Mouse (Mus musculus): ENCODE measurements at regions not wholly inside any gene's neighbourhood (a gene's known extent, or its start where the extent isn't known, plus 50 kb on each side); places are given as distances from the start of the nearest gene placed in this dataset.
A peak's percentile ranks its signal among the peaks of the same experiment; 100 is the strongest.

- WGBS: 77% methylated on average over 5 of the region's 5 CpGs
- H3K9me3 ChIP-seq (ENCODE audit: control insufficient read depth, low read length): peaks cover 6% of the 10 kb centered on the region; the same call in 1 of the 2 replicates
- no peak overlapping the region for H3K4me3 ChIP-seq (ENCODE audit: low read length)
- H3K36me3 ChIP-seq (ENCODE audit: control insufficient read depth, insufficient read depth, low read length): no peaks in the 10 kb centered on the region
- no peak overlapping the region for H3K4me2 ChIP-seq (replicated peaks; ENCODE audit: low read depth, low read length)
- H3K27ac ChIP-seq (ENCODE audit: low read depth, low read length): no peak overlapping the region
- ATAC-seq (ENCODE audit: low FRiP score, low TSS enrichment): no peak
- peaks cover 5% of the 10 kb centered on the region; the same call in 1 of the 2 replicates for H3K4me1 ChIP-seq (ENCODE audit: control insufficient read depth, insufficient read depth, low read length)
- H3K9ac ChIP-seq (ENCODE audit: low read depth, low read length): no peak overlapping the region
- H3K27me3 ChIP-seq (ENCODE audit: control insufficient read depth, insufficient read depth, low read length): no peaks in the 10 kb centered on the region
Measured at GRCm38 (mm10) chr7:35991141-35991540, 188.3 kb upstream of the Zfp507 start.

GRCm38 (mm10) chr7:35989456-35989855, 186.7 kb upstream of the Zfp507 start:
- Histone ChIP-seq H3K9ac (ENCODE audit: low read depth, low read length) (no peak overlapping the region), H3K4me1 (ENCODE audit: control insufficient read depth, insufficient read depth, low read length) (peaks cover 5% of the 10 kb centered on the region; the same call in 1 of the 2 replicates), H3K27me3 (ENCODE audit: control insufficient read depth, insufficient read depth, low read length) (no peaks in the 10 kb centered on the region), H3K36me3 (ENCODE audit: control insufficient read depth, insufficient read depth, low read length) (no peaks in the 10 kb centered on the region), H3K4me2 (replicated peaks; ENCODE audit: low read depth, low read length) (no peak overlapping the region), H3K4me3 (ENCODE audit: low read length) (no peak overlapping the region), H3K27ac (ENCODE audit: low read depth, low read length) (no peak overlapping the region), H3K9me3 (ENCODE audit: control insufficient read depth, low read length) (peaks cover 6% of the 10 kb centered on the region; the same call in 1 of the 2 replicates)
- WGBS: 28% methylated on average over 8 of the region's 8 CpGs
- 0 out of 2 replicates have a peak, but pooled peaks have one; percentile 55 for ATAC-seq (ENCODE audit: low FRiP score, low TSS enrichment)

- no peaks in the 10 kb centered on the region for H3K27me3 ChIP-seq (ENCODE audit: control insufficient read depth, insufficient read depth, low read length)
- no peak overlapping the region; the same call in 1 of the 2 replicates for H3K27ac ChIP-seq (ENCODE audit: low read depth, low read length)
- H3K9ac ChIP-seq (ENCODE audit: low read depth, low read length): no peak overlapping the region
- peaks cover 6% of the 10 kb centered on the region; the same call in 1 of the 2 replicates for H3K9me3 ChIP-seq (ENCODE audit: control insufficient read depth, low read length)
- H3K4me1 ChIP-seq (ENCODE audit: control insufficient read depth, insufficient read depth, low read length): peaks cover 5% of the 10 kb centered on the region; the same call in 1 of the 2 replicates
- no peak overlapping the region for H3K4me3 ChIP-seq (ENCODE audit: low read length)
- no peak overlapping the region for H3K4me2 ChIP-seq (replicated peaks; ENCODE audit: low read depth, low read length)
- H3K36me3 ChIP-seq (ENCODE audit: control insufficient read depth, insufficient read depth, low read length): no peaks in the 10 kb centered on the region
- WGBS: 47% methylated on average over 13 of the region's 13 CpGs
- no peak for ATAC-seq (ENCODE audit: low FRiP score, low TSS enrichment)
Measured at GRCm38 (mm10) chr7:35988449-35989109, 185.8 kb upstream of the Zfp507 start.

- Histone ChIP-seq H3K9me3 (ENCODE audit: control insufficient read depth, low read length) (no peaks in the 10 kb centered on the region), H3K36me3 (ENCODE audit: control insufficient read depth, insufficient read depth, low read length) (no peaks in the 10 kb centered on the region), H3K9ac (ENCODE audit: low read depth, low read length) (no peak overlapping the region), H3K4me1 (ENCODE audit: control insufficient read depth, insufficient read depth, low read length) (no peaks in the 10 kb centered on the region), H3K27me3 (ENCODE audit: control insufficient read depth, insufficient read depth, low read length) (no peaks in the 10 kb centered on the region), H3K27ac (ENCODE audit: low read depth, low read length) (no peak overlapping the region), H3K4me3 (ENCODE audit: low read length) (no peak overlapping the region), H3K4me2 (replicated peaks; ENCODE audit: low read depth, low read length) (no peak overlapping the region)
- no peak for ATAC-seq (ENCODE audit: low FRiP score, low TSS enrichment)
- 71% methylated on average over 9 of the region's 9 CpGs for WGBS
Measured at GRCm38 (mm10) chr7:35977986-35978385, 175.2 kb upstream of the Zfp507 start.

- Histone ChIP-seq H3K36me3 (ENCODE audit: control insufficient read depth, insufficient read depth, low read length) (no peaks in the 10 kb centered on the region), H3K27ac (ENCODE audit: low read depth, low read length) (no peak overlapping the region), H3K4me2 (replicated peaks; ENCODE audit: low read depth, low read length) (no peak overlapping the region), H3K4me1 (ENCODE audit: control insufficient read depth, insufficient read depth, low read length) (0 out of 2 replicates have a peak, but pooled peaks cover 3% of the 10 kb centered on the region), H3K27me3 (ENCODE audit: control insufficient read depth, insufficient read depth, low read length) (no peaks in the 10 kb centered on the region), H3K9ac (ENCODE audit: low read depth, low read length) (no peak overlapping the region), H3K9me3 (ENCODE audit: control insufficient read depth, low read length) (no peaks in the 10 kb centered on the region), H3K4me3 (ENCODE audit: low read length) (no peak overlapping the region)
- ATAC-seq (ENCODE audit: low FRiP score, low TSS enrichment): no peak
- WGBS: 41% methylated on average over 5 of the region's 5 CpGs
Measured at GRCm38 (mm10) chr7:35958731-35959130, 155.9 kb upstream of the Zfp507 start.

- H3K36me3 ChIP-seq (ENCODE audit: control insufficient read depth, insufficient read depth, low read length): no peaks in the 10 kb centered on the region
- H3K4me3 ChIP-seq (ENCODE audit: low read length): no peak overlapping the region
- H3K4me1 ChIP-seq (ENCODE audit: control insufficient read depth, insufficient read depth, low read length): 0 out of 2 replicates have a peak, but pooled peaks cover 3% of the 10 kb centered on the region
- H3K9ac ChIP-seq (ENCODE audit: low read depth, low read length): no peak overlapping the region
- H3K27ac ChIP-seq (ENCODE audit: low read depth, low read length): no peak overlapping the region
- no peak overlapping the region for H3K4me2 ChIP-seq (replicated peaks; ENCODE audit: low read depth, low read length)
- ATAC-seq (ENCODE audit: low FRiP score, low TSS enrichment): no peak
- H3K27me3 ChIP-seq (ENCODE audit: control insufficient read depth, insufficient read depth, low read length): no peaks in the 10 kb centered on the region
- H3K9me3 ChIP-seq (ENCODE audit: control insufficient read depth, low read length): no peaks in the 10 kb centered on the region
- WGBS: 23% methylated on average over 2 of the region's 2 CpGs
Measured at GRCm38 (mm10) chr7:35958052-35958451, 155.2 kb upstream of the Zfp507 start.

GRCm38 (mm10) chr7:35948794-35949193, 146.0 kb upstream of the Zfp507 start:
- Histone ChIP-seq H3K4me1 (ENCODE audit: control insufficient read depth, insufficient read depth, low read length) (0 out of 2 replicates have a peak, but pooled peaks cover 5% of the 10 kb centered on the region), H3K27ac (ENCODE audit: low read depth, low read length) (no peak overlapping the region), H3K4me2 (replicated peaks; ENCODE audit: low read depth, low read length) (peak overlapping the region; percentile 25), H3K9ac (ENCODE audit: low read depth, low read length) (no peak overlapping the region; the same call in 1 of the 2 replicates), H3K27me3 (ENCODE audit: control insufficient read depth, insufficient read depth, low read length) (no peaks in the 10 kb centered on the region), H3K36me3 (ENCODE audit: control insufficient read depth, insufficient read depth, low read length) (no peaks in the 10 kb centered on the region), H3K9me3 (ENCODE audit: control insufficient read depth, low read length) (no peaks in the 10 kb centered on the region), H3K4me3 (ENCODE audit: low read length) (peak overlapping the region; percentile 4; the same call in 1 of the 2 replicates)
- 8% methylated on average over 6 of the region's 6 CpGs for WGBS
- ATAC-seq (ENCODE audit: low FRiP score, low TSS enrichment): no peak

GRCm38 (mm10) chr7:35948389-35948788, 145.6 kb upstream of the Zfp507 start:
- no peaks in the 10 kb centered on the region for H3K9me3 ChIP-seq (ENCODE audit: control insufficient read depth, low read length)
- H3K4me1 ChIP-seq (ENCODE audit: control insufficient read depth, insufficient read depth, low read length): 0 out of 2 replicates have a peak, but pooled peaks cover 5% of the 10 kb centered on the region
- H3K9ac ChIP-seq (ENCODE audit: low read depth, low read length): no peak overlapping the region; the same call in 1 of the 2 replicates
- H3K4me2 ChIP-seq (replicated peaks; ENCODE audit: low read depth, low read length): peak overlapping the region; percentile 25
- no peak overlapping the region for H3K27ac ChIP-seq (ENCODE audit: low read depth, low read length)
- no peaks in the 10 kb centered on the region for H3K36me3 ChIP-seq (ENCODE audit: control insufficient read depth, insufficient read depth, low read length)
- 2% methylated on average over 13 of the region's 13 CpGs for WGBS
- ATAC-seq (ENCODE audit: low FRiP score, low TSS enrichment): peak; percentile 69
- H3K4me3 ChIP-seq (ENCODE audit: low read length): peak overlapping the region; percentile 4; the same call in 1 of the 2 replicates
- H3K27me3 ChIP-seq (ENCODE audit: control insufficient read depth, insufficient read depth, low read length): no peaks in the 10 kb centered on the region

GRCm38 (mm10) chr7:35941086-35941485, 138.3 kb upstream of the Zfp507 start:
- Histone ChIP-seq H3K9ac (ENCODE audit: low read depth, low read length) (no peak overlapping the region), H3K4me3 (ENCODE audit: low read length) (no peak overlapping the region), H3K9me3 (ENCODE audit: control insufficient read depth, low read length) (no peaks in the 10 kb centered on the region), H3K27ac (ENCODE audit: low read depth, low read length) (no peak overlapping the region), H3K4me2 (replicated peaks; ENCODE audit: low read depth, low read length) (no peak overlapping the region), H3K4me1 (ENCODE audit: control insufficient read depth, insufficient read depth, low read length) (no peaks in the 10 kb centered on the region), H3K27me3 (ENCODE audit: control insufficient read depth, insufficient read depth, low read length) (no peaks in the 10 kb centered on the region), H3K36me3 (ENCODE audit: control insufficient read depth, insufficient read depth, low read length) (no peaks in the 10 kb centered on the region)
- 92% methylated on average over 3 of the region's 3 CpGs for WGBS
- no peak for ATAC-seq (ENCODE audit: low FRiP score, low TSS enrichment)
